Mouse (Mus musculus) kidney, adult 2 months (tissue): ENCODE data around the gene BC004004.
"Not testable (repeated sequence)": the region's sequence is repeated elsewhere in the genome, so short reads cannot be mapped to it uniquely, and the experiment has no call there.

Experiments used
- CTCF ChIP-seq: fragments of 200-500 bp; conservative IDR thresholded peaks from 2 replicates; pipeline ENCODE4 v1.5.1; 2011; ENCODE audit warnings: low read depth, mild to moderate bottlenecking, control low read depth, low read length, moderate library complexity, mixed read lengths; ENCODE audit not compliant: insufficient read depth, insufficient read length
- POLR2A ChIP-seq: fragments of 200-500 bp; IDR thresholded peaks from one replicate; pipeline ENCODE4 v1.6.1; 2011; ENCODE audit warnings: low read depth, low read length, control low read depth

DNA sequence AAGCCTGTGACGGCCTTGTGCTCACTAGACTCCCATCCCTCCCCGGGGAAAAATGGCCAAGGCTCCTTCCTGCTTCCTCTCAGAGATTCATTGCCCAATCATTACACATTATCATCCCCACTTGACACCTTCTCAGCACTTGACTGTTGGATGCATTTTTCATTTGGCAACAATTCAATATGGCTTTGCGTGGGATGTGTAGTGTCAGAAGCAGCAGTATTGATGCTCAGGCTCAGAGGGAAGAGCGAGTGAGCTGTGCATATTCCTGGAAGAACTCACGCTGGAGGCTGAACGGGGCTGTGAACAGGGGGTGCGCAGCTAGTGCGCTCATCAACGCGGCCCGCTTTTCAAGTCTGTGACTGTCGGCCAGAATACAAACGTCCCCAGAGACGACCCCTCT is 17.6 kb upstream of the BC004004 start:
- TF ChIP-seq POLR2A, CTCF: not testable (repeated sequence)
